Mouse (Mus musculus): ENCODE measurements around the gene Jak2. TPM values are rescaled to one million over a fixed set of nuclear protein-coding genes. Genes with fewer than 3 reads are reported as not detected.
A peak's percentile ranks its signal among the peaks of the same experiment; 100 is the strongest.

The Jak2 gene
- polyA plus RNA-seq, 1 experiment from 2014 or later, result 5.0 TPM

- no peak for ATAC-seq (ENCODE audit: insufficient read depth, low FRiP score)
- peaks cover 10% of the 10 kb centered on the region; the same call in 1 of the 2 replicates for H3K4me1 ChIP-seq (ENCODE audit: control insufficient read depth, insufficient read depth, low read length)
- no peaks in the 10 kb centered on the region for H3K9me3 ChIP-seq (replicated peaks; ENCODE audit: control insufficient read depth, low read length)
- H3K27me3 ChIP-seq (ENCODE audit: control insufficient read depth, insufficient read depth, low read length), result no peaks in the 10 kb centered on the region
- H3K27ac ChIP-seq (ENCODE audit: low read length), result peak overlapping the region; percentile 55
- 0 out of 2 replicates have a peak overlapping the region, but pooled peaks have one; percentile 4 for H3K9ac ChIP-seq (ENCODE audit: low read length)
- H3K4me3 ChIP-seq (replicated peaks; ENCODE audit: low read length), result no peak overlapping the region
- H3K4me2 ChIP-seq (ENCODE audit: low read depth, low read length), result no peak overlapping the region
- 55% methylated on average over 5 of the region's 5 CpGs for WGBS
- 0 out of 2 replicates have a peak, but pooled peaks cover 5% of the 10 kb centered on the region for H3K36me3 ChIP-seq (ENCODE audit: control insufficient read depth, insufficient read depth, low read length)
These were observed 13.9 kb downstream of the Jak2 start for GRCm38 (mm10) chr19:29265538-29265937.

- peak; percentile 88 for ATAC-seq (ENCODE audit: insufficient read depth, low FRiP score)
- Histone ChIP-seq H3K9ac (ENCODE audit: low read length) (no peak overlapping the region), H3K4me2 (ENCODE audit: low read depth, low read length) (no peak overlapping the region), H3K4me1 (ENCODE audit: control insufficient read depth, insufficient read depth, low read length) (peaks cover 10% of the 10 kb centered on the region; the same call in 1 of the 2 replicates), H3K27me3 (ENCODE audit: control insufficient read depth, insufficient read depth, low read length) (no peaks in the 10 kb centered on the region), H3K9me3 (replicated peaks; ENCODE audit: control insufficient read depth, low read length) (no peaks in the 10 kb centered on the region), H3K4me3 (replicated peaks; ENCODE audit: low read length) (no peak overlapping the region), H3K27ac (ENCODE audit: low read length) (peak overlapping the region; percentile 77), H3K36me3 (ENCODE audit: control insufficient read depth, insufficient read depth, low read length) (0 out of 2 replicates have a peak, but pooled peaks cover 5% of the 10 kb centered on the region)
- 73% methylated on average over 4 of the region's 4 CpGs for WGBS
These were observed 15.6 kb downstream of the Jak2 start for GRCm38 (mm10) chr19:29267075-29267868.

DNA sequence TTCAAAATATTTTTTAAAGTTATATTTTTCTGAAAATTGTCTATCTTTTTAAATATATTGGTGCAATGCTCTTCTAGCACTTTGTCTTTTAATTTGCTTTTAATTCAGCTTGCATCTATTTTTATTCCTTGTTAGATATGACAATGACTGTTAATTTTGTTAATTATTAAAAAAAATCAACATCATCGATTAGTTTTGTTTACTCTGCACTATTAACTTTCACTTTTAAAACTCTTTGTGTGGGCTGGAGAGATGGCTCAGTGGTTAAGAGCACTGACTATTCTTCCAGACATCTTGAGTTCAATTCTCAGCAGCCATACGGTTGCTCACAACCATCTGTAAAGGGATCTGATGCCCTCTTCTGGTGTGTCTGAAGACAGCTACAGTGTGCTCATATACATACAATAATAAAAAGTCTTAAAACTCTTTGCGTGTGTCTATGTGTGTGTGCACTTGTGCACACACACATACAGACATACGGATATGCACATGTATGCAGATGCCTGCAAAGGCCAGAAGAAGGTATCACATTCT is 17.2 kb downstream of the Jak2 start:
- Histone ChIP-seq H3K4me2 (ENCODE audit: low read depth, low read length) (no peak overlapping the region), H3K9me3 (replicated peaks; ENCODE audit: control insufficient read depth, low read length) (no peaks in the 10 kb centered on the region), H3K4me1 (ENCODE audit: control insufficient read depth, insufficient read depth, low read length) (peaks cover 10% of the 10 kb centered on the region; the same call in 1 of the 2 replicates), H3K27ac (ENCODE audit: low read length) (no peak overlapping the region), H3K9ac (ENCODE audit: low read length) (no peak overlapping the region), H3K27me3 (ENCODE audit: control insufficient read depth, insufficient read depth, low read length) (no peaks in the 10 kb centered on the region), H3K36me3 (ENCODE audit: control insufficient read depth, insufficient read depth, low read length) (no peaks in the 10 kb centered on the region), H3K4me3 (replicated peaks; ENCODE audit: low read length) (no peak overlapping the region)
- no peak for ATAC-seq (ENCODE audit: insufficient read depth, low FRiP score)
- 87% methylated on average over 4 of the region's 4 CpGs for WGBS

- Histone ChIP-seq H3K27ac (ENCODE audit: low read length) (no peak overlapping the region), H3K36me3 (ENCODE audit: control insufficient read depth, insufficient read depth, low read length) (no peaks in the 10 kb centered on the region), H3K27me3 (ENCODE audit: control insufficient read depth, insufficient read depth, low read length) (no peaks in the 10 kb centered on the region), H3K4me2 (ENCODE audit: low read depth, low read length) (no peak overlapping the region), H3K4me3 (replicated peaks; ENCODE audit: low read length) (no peak overlapping the region), H3K9ac (ENCODE audit: low read length) (no peak overlapping the region), H3K4me1 (ENCODE audit: control insufficient read depth, insufficient read depth, low read length) (peaks cover 8% of the 10 kb centered on the region; the same call in 1 of the 2 replicates), H3K9me3 (replicated peaks; ENCODE audit: control insufficient read depth, low read length) (no peaks in the 10 kb centered on the region)
- WGBS, result 44% methylated on average over 6 of the region's 6 CpGs
- no peak for ATAC-seq (ENCODE audit: insufficient read depth, low FRiP score)
These were observed 18.6 kb downstream of the Jak2 start for GRCm38 (mm10) chr19:29270226-29270625.

- Histone ChIP-seq H3K4me3 (replicated peaks; ENCODE audit: low read length) (peak overlapping the region; percentile 1; the same call in 1 of the 2 replicates), H3K9ac (ENCODE audit: low read length) (no peak overlapping the region), H3K27ac (ENCODE audit: low read length) (no peak overlapping the region), H3K4me1 (ENCODE audit: control insufficient read depth, insufficient read depth, low read length) (peaks cover 3% of the 10 kb centered on the region; the same call in 1 of the 2 replicates), H3K27me3 (ENCODE audit: control insufficient read depth, insufficient read depth, low read length) (no peaks in the 10 kb centered on the region), H3K4me2 (ENCODE audit: low read depth, low read length) (peak overlapping the region; percentile 6; the same call in 1 of the 2 replicates), H3K9me3 (replicated peaks; ENCODE audit: control insufficient read depth, low read length) (no peaks in the 10 kb centered on the region), H3K36me3 (ENCODE audit: control insufficient read depth, insufficient read depth, low read length) (no peaks in the 10 kb centered on the region; the same call in 1 of the 2 replicates)
- peak; percentile 81; the same call in 1 of the 2 replicates for ATAC-seq (ENCODE audit: insufficient read depth, low FRiP score)
- 65% methylated on average over 12 of the region's 12 CpGs for WGBS
These were observed 19.5 kb downstream of the Jak2 start for GRCm38 (mm10) chr19:29271147-29271578.

DNA sequence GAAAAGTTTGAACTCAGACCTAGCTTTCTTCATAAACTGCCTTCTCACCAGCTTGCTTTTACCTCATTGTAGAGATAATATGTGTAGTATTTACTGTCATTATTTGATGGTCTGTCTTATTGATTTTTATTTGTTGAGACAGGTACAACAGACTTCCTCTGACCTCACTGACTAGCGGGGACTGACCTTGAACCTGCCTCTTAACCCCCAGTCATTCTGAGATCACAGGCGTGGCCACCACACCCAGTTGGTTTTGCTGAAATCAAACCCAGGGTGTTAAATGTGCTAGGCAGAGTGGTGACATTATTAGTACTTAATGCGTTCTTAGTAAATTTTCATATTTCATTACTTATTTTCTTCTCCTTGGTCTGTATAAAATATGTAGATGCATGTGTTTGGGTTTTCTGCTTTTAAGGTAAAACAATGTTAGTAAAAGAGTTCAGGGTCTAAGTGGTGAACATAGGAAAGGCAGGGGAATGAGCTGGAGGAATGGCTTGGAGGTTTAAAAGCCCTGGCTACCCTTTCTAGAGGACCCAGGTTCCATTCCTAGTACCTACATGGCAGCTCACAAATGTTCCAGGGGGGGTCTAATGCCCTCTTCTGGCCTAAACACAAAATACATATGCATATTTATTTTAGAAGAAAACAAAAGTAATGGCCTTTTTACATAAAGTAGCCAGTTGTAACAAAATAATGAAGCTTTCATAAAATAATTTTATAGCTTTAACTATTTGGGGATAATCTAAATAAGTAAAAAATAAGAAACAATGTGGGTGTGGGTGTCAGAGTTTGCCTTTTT is 20.6 kb downstream of the Jak2 start:
- no peak overlapping the region for H3K4me2 ChIP-seq (ENCODE audit: low read depth, low read length)
- peaks cover 3% of the 10 kb centered on the region for H3K36me3 ChIP-seq (ENCODE audit: control insufficient read depth, insufficient read depth, low read length)
- no peak overlapping the region for H3K9ac ChIP-seq (ENCODE audit: low read length)
- WGBS, result 89% methylated on average over 3 of the region's 3 CpGs
- peaks cover 3% of the 10 kb centered on the region; the same call in 1 of the 2 replicates for H3K4me1 ChIP-seq (ENCODE audit: control insufficient read depth, insufficient read depth, low read length)
- no peak for ATAC-seq (ENCODE audit: insufficient read depth, low FRiP score)
- no peak overlapping the region for H3K27ac ChIP-seq (ENCODE audit: low read length)
- no peaks in the 10 kb centered on the region for H3K9me3 ChIP-seq (replicated peaks; ENCODE audit: control insufficient read depth, low read length)
- no peaks in the 10 kb centered on the region for H3K27me3 ChIP-seq (ENCODE audit: control insufficient read depth, insufficient read depth, low read length)
- H3K4me3 ChIP-seq (replicated peaks; ENCODE audit: low read length), result no peak overlapping the region

DNA sequence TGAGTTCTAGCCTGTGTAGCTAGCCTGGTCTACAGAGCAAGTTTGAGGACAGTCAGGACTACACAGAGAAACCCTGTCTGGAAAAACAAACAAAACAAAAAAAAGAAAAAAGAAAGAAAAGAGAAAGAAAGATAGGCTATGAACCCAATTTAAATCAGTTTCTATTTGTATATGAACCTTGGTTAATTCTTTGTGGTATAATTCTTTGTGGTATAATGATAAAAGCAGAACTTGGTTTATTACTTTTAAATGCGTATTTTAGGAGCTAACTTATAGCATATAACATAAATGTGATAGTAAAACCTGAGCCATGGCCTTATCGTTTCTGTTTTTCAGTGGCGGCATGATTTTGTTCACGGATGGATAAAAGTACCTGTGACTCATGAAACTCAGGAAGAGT is 24.8 kb downstream of the Jak2 start:
- Histone ChIP-seq H3K9ac (ENCODE audit: low read length) (no peak overlapping the region), H3K4me1 (ENCODE audit: control insufficient read depth, insufficient read depth, low read length) (no peaks in the 10 kb centered on the region), H3K9me3 (replicated peaks; ENCODE audit: control insufficient read depth, low read length) (no peaks in the 10 kb centered on the region), H3K36me3 (ENCODE audit: control insufficient read depth, insufficient read depth, low read length) (peaks cover 8% of the 10 kb centered on the region), H3K4me3 (replicated peaks; ENCODE audit: low read length) (no peak overlapping the region), H3K27ac (ENCODE audit: low read length) (no peak overlapping the region), H3K4me2 (ENCODE audit: low read depth, low read length) (no peak overlapping the region), H3K27me3 (ENCODE audit: control insufficient read depth, insufficient read depth, low read length) (no peaks in the 10 kb centered on the region)
- ATAC-seq (ENCODE audit: insufficient read depth, low FRiP score), result no peak
- 95% methylated on average over 4 of the region's 4 CpGs for WGBS

DNA sequence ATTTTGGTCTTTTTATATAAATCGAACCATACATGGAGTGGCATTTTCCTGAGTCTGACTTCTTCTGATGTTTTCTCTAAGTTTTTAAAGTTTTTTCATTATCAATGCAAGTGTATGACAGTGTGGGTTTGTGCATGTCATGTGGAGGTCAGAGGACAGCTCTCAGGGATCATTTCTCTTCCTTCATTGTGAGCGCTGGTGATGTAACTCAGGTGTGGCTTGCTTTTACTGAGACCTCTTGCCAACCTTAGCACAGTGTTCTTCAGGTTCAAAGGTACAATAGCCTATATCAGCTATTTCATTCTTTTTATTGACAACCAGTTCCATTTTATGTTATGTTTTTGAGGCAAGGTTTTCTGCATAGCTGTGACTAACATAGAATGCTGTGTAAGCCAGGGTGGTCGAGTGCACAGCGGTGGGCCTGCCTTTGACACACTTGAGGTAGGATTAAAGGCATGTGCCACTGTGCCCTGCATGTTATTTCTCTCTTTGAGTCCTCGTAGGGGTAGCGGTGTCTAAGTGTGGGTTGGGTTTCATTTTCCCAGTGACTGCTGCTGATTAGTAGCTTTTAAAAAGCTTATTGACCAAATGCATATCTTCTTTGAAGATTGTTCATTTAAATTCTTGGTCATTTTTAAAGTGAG is 27.4 kb downstream of the Jak2 start:
- Histone ChIP-seq H3K4me1 (ENCODE audit: control insufficient read depth, insufficient read depth, low read length) (no peaks in the 10 kb centered on the region), H3K4me3 (replicated peaks; ENCODE audit: low read length) (no peak overlapping the region), H3K36me3 (ENCODE audit: control insufficient read depth, insufficient read depth, low read length) (peaks cover 8% of the 10 kb centered on the region), H3K9ac (ENCODE audit: low read length) (no peak overlapping the region), H3K4me2 (ENCODE audit: low read depth, low read length) (no peak overlapping the region), H3K9me3 (replicated peaks; ENCODE audit: control insufficient read depth, low read length) (no peaks in the 10 kb centered on the region), H3K27me3 (ENCODE audit: control insufficient read depth, insufficient read depth, low read length) (no peaks in the 10 kb centered on the region), H3K27ac (ENCODE audit: low read length) (no peak overlapping the region)
- 88% methylated on average over 6 of the region's 6 CpGs for WGBS
- ATAC-seq (ENCODE audit: insufficient read depth, low FRiP score), result no peak
